Mouse (Mus musculus) brain, embryonic 14.5 days (tissue): ENCODE measurements around the gene Bcl9. TPM values are rescaled to one million over a fixed set of nuclear protein-coding genes. Genes with fewer than 3 reads are reported as not detected.

Source experiments
- DNase-seq: peaks from one replicate; pipeline ENCODE4 v3.0.0-alpha.2; 2011; ENCODE audit warnings: low read depth
- CTCF ChIP-seq: fragments of 200-500 bp; IDR thresholded peaks from 2 replicates; pipeline ENCODE4 v1.5.1; 2012; ENCODE audit warnings: inconsistent platforms, mild to moderate bottlenecking, moderate library complexity, borderline replicate concordance; ENCODE audit not compliant: insufficient read depth, insufficient read length; ENCODE audit errors: extremely low read depth
- POLR2A ChIP-seq: fragments of 200-500 bp; IDR thresholded peaks from 2 replicates; pipeline ENCODE4 v1.6.1; 2012; ENCODE audit warnings: mild to moderate bottlenecking, inconsistent platforms, borderline replicate concordance; ENCODE audit not compliant: poor library complexity, insufficient read depth, insufficient read length, severe bottlenecking; ENCODE audit errors: extremely low read depth
- polyA plus RNA-seq: library from polyadenylated mRNA; depleted of rRNA; stranded (reverse); fragments of >200 nt; gene quantifications from 2 replicates; pipeline ENCODE4 v1.2.3, GENCODE M21; 2012

Bcl9 gene
- polyA plus RNA-seq, 1 experiment, result 77.8 TPM

DNA sequence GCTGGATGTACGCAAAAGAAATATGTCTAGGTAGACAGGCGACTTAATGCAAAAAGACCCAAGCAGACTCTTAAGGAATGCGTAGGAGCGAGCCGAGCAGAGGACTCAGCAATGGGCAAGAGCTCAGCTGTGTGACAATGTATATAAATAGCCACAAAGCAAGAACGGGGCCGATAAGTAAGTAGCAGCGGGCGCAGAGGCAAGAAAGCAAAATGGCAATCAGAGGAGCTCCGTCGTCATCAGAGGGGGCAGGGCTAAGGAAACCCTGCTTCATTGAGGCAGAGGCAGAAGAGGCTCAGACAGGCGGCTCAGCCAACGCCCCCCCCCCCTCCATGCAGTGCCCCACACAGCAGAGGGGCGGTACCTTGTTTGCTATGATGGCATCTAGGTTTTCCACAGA lies 62.9 kb downstream of the Bcl9 start:
- no peak for DNase-seq

DNA sequence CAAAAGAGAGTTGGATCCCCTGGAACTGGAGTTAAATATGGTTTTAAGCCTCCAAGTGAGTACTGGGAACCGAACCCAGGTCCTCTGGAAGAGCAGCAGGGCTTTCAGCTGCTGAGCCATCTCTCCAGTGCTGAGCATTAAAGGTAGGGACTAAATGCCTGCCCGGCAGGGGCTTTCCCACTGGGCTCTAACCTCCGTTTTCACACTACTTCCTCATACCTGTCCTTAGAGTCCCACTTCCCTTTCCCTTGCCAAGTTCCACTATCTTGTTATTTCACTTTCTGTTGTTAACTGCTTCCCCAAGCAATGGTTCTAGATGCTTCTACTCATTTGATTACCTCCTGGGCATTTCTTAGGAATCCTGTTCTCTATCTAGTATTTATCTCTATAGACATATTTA lies 65.4 kb downstream of the Bcl9 start:
- TF ChIP-seq POLR2A (no peak), CTCF (no peak)
- no peak for DNase-seq

More for the DNA sequence above, 62.9 kb downstream of the Bcl9 start:
- no peak for TF ChIP-seq CTCF
- TF ChIP-seq POLR2A, result no peak

DNA sequence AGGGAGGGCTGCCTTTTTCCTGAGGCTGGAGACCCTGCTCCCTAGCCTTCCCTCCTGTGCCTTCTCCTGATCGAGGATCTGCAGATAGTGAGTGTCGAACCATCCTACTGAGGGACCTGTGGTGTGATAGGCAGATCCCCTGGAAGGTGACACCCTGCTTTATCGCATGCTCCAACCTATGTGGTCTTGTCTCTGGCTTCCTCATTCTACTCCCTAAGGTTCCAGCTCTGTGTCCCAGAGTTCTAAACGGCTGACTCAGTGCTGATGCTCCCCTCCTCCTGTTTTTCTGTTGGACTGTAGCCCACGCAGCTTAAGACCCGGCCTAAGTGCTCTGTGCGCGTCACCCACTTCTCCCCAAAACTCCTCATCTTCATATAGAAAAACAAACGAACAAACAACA lies 65.9 kb downstream of the Bcl9 start:
- TF ChIP-seq POLR2A (no peak), CTCF (no peak)

DNA sequence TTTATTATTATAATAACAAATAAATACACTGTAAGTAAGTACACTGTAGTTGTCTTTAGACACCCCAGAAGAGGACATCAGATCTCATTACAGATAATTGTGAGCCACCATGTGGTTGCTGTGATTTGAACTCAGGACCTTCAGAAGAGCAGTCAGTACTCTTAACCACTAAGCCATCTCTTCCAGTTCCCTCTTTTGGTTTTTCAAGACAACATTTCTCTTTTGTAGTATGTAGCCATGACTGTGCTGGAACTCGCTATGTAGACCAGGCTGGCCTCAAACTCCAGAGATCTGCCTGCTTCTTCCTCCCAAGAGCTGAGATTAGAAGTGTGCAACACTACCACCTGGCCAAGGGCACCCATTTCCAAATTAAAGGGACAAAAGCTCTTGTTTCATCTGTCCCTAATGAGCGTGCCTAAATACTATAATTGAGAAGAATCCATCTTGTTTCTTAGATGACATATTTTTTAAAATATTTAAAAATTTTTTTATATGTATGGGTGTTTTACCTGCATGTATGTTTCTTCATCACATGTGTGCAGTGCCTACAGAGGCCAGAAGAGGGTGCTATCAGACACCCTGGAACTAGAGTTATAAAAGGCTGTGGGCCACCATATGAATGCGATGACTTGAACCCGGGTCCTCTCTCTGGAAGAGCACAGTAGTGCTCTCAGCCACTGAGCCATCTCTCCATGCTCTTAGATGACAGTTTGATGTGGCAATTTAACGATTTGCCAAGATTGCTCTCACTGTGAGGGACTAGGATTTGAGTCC lies 66.9 kb downstream of the Bcl9 start:
- DNase-seq, result no peak
- TF ChIP-seq POLR2A (no peak), CTCF (peak; percentile 13; the same call in 1 of the 2 replicates)

More for the DNA sequence above, 65.9 kb downstream of the Bcl9 start:
- no peak for DNase-seq

DNA sequence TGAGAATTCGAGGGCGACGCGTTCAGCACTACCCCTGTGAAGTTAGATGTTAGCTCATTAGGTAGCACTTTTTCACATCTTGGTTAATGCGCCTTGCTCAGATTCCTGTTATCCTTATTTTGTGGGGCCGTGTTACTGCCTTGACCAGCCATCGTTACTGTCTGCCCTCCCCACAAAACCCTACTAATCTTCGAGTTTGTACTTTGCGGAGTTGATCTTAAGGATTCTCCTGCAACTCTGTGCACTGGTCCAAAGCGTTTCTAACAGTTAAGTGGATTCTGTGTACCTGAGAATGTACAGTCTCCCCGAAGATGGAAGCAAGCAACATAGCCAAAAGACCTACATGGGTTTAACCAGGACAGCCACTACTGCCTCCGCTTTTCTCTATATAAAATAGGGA lies 69.3 kb downstream of the Bcl9 start:
- TF ChIP-seq POLR2A, result no peak
- no peak for TF ChIP-seq CTCF
- DNase-seq, result no peak

DNA sequence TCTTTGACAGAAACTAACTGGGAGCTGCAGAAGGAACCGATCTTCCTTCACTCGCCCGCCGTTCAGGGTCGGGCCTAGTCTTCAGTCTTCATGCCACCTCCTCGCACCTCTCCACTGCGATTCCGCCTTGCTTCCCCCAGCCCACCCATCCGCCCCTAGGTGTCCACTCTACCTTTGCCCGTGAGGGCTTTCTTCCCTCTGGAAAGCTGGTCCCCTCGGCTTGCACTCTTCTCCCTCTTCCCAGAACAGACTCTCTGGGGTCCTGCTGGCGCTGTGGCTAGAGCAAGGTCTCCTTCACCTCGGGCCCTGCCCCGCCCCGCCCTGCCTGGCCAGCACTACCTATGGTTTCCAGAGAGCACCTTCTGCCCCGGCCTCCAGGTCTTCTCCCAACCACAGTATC lies 69.7 kb downstream of the Bcl9 start:
- no peak for TF ChIP-seq POLR2A
- no peak for TF ChIP-seq CTCF
- DNase-seq, result no peak

DNA sequence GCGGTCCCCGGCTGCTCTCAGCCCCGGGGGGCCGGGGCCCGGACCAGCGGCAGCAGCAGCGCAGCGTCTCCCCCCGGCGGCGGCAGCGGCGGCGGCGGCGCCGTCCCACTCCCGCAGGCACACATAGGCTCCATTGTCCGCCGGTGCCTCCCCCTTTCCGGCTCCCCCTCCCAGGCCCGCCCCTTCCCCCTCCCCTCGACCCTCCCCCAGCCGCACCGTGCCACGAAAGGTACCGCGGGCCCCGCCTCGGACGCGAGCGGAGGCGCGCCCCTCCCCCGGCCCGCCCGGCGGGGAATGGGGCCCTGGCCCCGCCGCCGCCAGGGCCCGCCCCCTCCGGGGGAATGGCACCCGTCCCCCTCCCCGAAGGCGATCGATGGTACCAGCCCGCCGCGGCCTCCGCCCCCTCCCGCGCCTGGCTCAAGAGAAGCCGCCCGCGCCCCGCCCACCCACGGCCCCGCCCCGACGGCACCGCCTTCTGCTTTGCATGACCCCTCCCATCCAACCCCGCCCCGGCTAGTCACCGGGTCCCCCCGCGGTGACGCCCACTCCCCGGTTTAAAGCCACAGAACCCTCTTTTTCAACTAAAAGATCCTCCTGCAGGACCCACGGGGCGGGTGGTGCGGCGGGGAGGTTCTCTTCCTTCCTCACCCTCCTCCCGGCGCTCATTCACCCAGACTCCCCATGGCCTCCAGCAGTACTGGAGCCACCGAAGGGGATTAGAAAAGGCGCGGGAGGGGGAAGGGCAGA lies 70.3 kb downstream of the Bcl9 start:
- TF ChIP-seq POLR2A, result peak; percentile 73
- TF ChIP-seq CTCF, result no peak
- peak; percentile 98 for DNase-seq

DNA sequence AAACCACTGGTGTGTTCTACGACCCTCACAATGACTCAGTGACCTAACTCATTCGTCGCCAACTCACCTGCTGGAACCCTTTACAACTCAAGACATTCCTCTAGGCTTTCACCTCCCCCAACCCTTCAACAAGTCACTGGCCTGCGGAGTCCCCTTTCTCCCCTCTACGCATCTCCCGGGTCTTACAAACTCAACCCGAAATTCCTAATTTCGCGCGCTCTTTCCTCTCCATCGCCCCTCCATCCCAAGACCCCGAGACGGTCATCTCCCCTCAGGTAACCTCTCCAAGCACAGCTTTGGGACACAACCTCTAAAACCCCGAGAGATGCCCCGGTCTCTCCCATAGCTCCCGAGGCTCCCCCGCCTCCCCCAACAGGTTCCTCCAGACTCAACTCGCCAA lies 71.0 kb downstream of the Bcl9 start:
- TF ChIP-seq POLR2A (no peak), CTCF (no peak)
- DNase-seq, result peak; percentile 52

DNA sequence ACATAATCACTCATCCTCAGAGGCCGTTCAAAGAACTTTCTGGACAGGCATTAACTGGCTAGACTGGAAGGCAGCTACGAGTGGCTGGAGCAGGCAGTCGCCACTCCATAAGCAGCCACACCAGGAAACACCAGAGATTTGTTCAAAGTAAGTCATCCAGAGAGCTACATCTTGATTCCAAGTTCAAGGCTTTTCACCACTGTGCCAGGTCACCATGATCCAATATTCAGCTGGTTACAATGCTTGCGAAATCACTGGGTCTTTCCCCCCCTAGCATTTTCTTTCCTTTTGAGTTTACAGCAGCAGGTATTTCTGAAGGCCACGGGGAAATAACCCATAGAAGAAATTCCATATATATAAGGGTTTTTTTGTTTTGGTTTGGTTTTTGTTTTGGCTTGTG lies 72.5 kb downstream of the Bcl9 start:
- TF ChIP-seq POLR2A, result no peak
- no peak for TF ChIP-seq CTCF

DNA sequence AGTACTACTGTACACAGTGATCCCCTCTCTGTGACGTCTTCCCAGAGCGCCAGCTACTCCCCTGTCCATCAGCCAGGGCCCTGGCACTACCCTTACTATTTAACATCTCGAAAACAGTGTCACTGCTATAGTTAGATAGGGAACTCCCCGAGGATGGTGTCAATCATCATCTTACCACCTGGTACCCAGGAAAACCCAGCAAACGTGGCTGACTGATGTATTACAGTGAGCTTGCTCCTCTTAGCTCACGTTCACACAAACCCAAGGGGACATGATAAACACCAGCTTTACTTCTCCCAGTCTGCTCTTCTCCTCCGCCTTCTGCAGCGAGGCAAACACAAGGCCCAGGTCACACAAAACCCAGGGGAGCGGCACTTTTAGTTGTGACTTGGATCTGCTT lies 74.5 kb downstream of the Bcl9 start:
- TF ChIP-seq POLR2A (no peak), CTCF (no peak)
- no peak for DNase-seq

More for the DNA sequence above, 72.5 kb downstream of the Bcl9 start:
- no peak for DNase-seq

DNA sequence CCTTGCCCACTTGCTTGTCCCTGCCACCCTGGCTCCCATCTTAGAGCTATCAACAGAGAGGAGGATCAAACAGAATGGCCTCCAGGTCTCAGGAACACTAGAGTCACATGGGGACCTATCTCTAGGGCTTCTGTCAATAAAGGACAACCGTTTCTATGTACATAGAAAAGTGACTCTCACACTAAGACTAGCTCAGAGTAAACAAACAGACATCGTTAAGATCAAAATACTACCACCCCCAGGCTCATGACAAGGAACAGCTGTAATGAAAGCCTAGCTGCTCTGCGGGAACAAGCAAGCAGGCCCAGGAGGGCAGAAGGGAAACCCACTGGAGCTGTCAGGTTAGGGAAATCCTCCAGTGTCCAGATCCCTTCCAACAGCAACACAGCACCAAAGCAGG lies 82.2 kb downstream of the Bcl9 start:
- TF ChIP-seq CTCF, result no peak
- TF ChIP-seq POLR2A, result no peak

DNA sequence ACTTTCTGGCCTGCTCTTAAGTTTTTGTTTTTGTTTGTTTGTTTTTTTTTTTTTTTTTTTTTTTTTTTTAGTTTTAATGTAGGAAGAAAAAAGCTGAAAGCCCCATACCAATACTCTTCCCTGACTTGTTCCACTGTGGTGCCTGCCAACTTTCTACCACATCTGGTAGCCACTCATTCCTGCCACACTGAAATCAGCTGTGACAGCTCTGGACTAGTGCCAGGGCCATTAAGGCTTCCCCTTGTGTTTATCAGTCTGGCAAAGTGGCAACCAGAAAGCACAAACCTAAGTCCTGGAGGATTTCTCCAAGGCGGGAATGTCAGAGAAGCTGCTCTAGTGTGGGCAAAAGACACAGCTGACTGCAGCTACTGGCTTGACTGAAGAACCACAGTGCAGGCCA lies 83.3 kb downstream of the Bcl9 start:
- DNase-seq, result peak; percentile 85

More for the DNA sequence above, 82.2 kb downstream of the Bcl9 start:
- DNase-seq, result no peak

DNA sequence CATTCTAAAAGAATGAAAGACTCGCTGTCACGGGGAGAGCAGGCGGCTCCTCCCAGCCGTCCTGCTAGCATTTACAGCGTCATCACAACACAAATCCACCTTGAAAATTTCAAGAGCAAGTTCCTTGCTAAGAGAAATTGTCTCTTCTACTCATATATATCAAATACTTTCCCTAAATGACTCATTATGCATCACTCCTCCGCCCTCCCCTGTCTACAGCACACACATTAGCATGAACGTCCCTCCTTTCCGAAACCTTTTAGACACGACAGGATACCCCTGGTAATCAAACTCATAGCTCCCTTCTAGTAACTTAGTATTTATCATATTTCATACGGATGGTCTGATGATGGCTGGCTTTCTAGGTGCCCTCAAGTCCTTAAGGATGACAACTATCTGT lies 83.8 kb downstream of the Bcl9 start:
- TF ChIP-seq POLR2A (no peak), CTCF (no peak)
- DNase-seq, result no peak

More for the DNA sequence above, 83.3 kb downstream of the Bcl9 start:
- TF ChIP-seq POLR2A (no peak), CTCF (no peak)
